ENCODE assay signal across 7 mouse cellular contexts in genomic region chr10:52417299-52417997, GRCm38 (mm10). TPM values are rescaled to one million over a fixed set of nuclear protein-coding genes. Genes with fewer than 3 reads are reported as not detected.
DNase-seq lines count a peak whose midpoint lies in the region; ATAC-seq lines count a peak whose summit lies in the region.

Nus1 (plus strand) TSS chr10:52417547.

- H3K27me3 ChIP-seq in embryonic facial prominence, embryonic 10.5 days (replicated peaks; ENCODE audit: low read depth, poor library complexity, severe bottlenecking), result no peaks in the 10 kb centered on the region
- H3K27me3 ChIP-seq in limb, embryonic 10.5 days (ENCODE audit: low read depth, poor library complexity, severe bottlenecking), result no peaks in the 10 kb centered on the region
- no peaks in the 10 kb centered on the region for H3K27me3 ChIP-seq in midbrain, embryonic 13.5 days

- peak; percentile 98 for DNase-seq in adrenal gland, postnatal 10 days
- DNase-seq in embryonic facial prominence, embryonic 10.5 days (ENCODE audit: low spot score), result peak; percentile 99
- peak; percentile 96 for DNase-seq in kidney, adult 11 months
- DNase-seq in limb, embryonic 10.5 days (ENCODE audit: low spot score), result peak; percentile 97
- DNase-seq in spleen, adult 12 weeks (ENCODE audit: low spot score), result peak; percentile 89

- H3K9me3 ChIP-seq in embryonic facial prominence, embryonic 10.5 days, result no peaks in the 10 kb centered on the region
- H3K9me3 ChIP-seq in limb, embryonic 10.5 days (replicated peaks), result no peaks in the 10 kb centered on the region
- H3K9me3 ChIP-seq in midbrain, embryonic 13.5 days, result no peaks in the 10 kb centered on the region

- H3K4me2 ChIP-seq in midbrain, embryonic 13.5 days (replicated peaks), result peak within 1 kb of the TSS; percentile 80

- H3K27ac ChIP-seq in embryonic facial prominence, embryonic 10.5 days (replicated peaks), result peak within 1 kb of the TSS; percentile 96
- H3K27ac ChIP-seq in limb, embryonic 10.5 days, result peak within 1 kb of the TSS; percentile 95
- peak within 1 kb of the TSS; percentile 95 for H3K27ac ChIP-seq in midbrain, embryonic 13.5 days

- H3K4me3 ChIP-seq in embryonic facial prominence, embryonic 10.5 days, result peak within 1 kb of the TSS; percentile 87
- peak within 1 kb of the TSS; percentile 97 for H3K4me3 ChIP-seq in limb, embryonic 10.5 days
- peak within 1 kb of the TSS; percentile 66 for H3K4me3 ChIP-seq in midbrain, embryonic 13.5 days (replicated peaks)

- 0 out of 2 replicates have a peak, but pooled peaks cover 12% of the 10 kb centered on the region for H3K36me3 ChIP-seq in embryonic facial prominence, embryonic 10.5 days (replicated peaks)
- H3K36me3 ChIP-seq in limb, embryonic 10.5 days, result peaks cover 18% of the 10 kb centered on the region
- H3K36me3 ChIP-seq in midbrain, embryonic 13.5 days, result no peaks in the 10 kb centered on the region

- peak; percentile 90 for ATAC-seq in granulocyte monocyte progenitor cell, adult 5-6 weeks (replicated peaks; ENCODE audit: poor library complexity, severe bottlenecking)
- ATAC-seq in midbrain, embryonic 13.5 days, result peak; percentile 98

- peak within 1 kb of the TSS; percentile 88 for H3K9ac ChIP-seq in midbrain, embryonic 13.5 days (replicated peaks)

- WGBS in embryonic facial prominence, embryonic 10.5 days, result under 1% methylated on average over 78 of the region's 79 CpGs
- 2% methylated on average over 60 of the region's 79 CpGs for WGBS in limb, embryonic 10.5 days
- WGBS in midbrain, embryonic 13.5 days, result under 1% methylated on average over 75 of the region's 79 CpGs

- H3K4me1 ChIP-seq in embryonic facial prominence, embryonic 10.5 days, result peaks cover 16% of the 10 kb centered on the region
- H3K4me1 ChIP-seq in limb, embryonic 10.5 days, result peaks cover 18% of the 10 kb centered on the region
- peaks cover 37% of the 10 kb centered on the region for H3K4me1 ChIP-seq in midbrain, embryonic 13.5 days (replicated peaks)

RNA-seq across cellular contexts. Expression of gene Nus1, which starts in this region (rescaled TPM):
- total RNA-seq in adrenal gland, postnatal 10 days (2021), result 10 to 100 TPM; 40.8 to 44.2 TPM
- 13.3 and 13.7 TPM in 2 replicates for polyA plus RNA-seq in embryonic facial prominence, embryonic 10.5 days (2016; fragmentation: Nextera tagmentation; extraction: Ambion mirVana)
- total RNA-seq in granulocyte monocyte progenitor cell, adult 5-6 weeks (2014; fragmentation: Nextera tagmentation), result 26.1 and 31.0 TPM in 2 replicates
- total RNA-seq in granulocyte monocyte progenitor cell, adult 5-6 weeks (2017), result 25.9 and 29.8 TPM in 2 replicates
- 14.3 and 14.9 TPM in 2 replicates for polyA plus RNA-seq in limb, embryonic 10.5 days (2016; fragmentation: Nextera tagmentation; extraction: Ambion mirVana)
- 18.3 and 18.5 TPM in 2 replicates for polyA plus RNA-seq in midbrain, embryonic 13.5 days (2015; fragmentation: Nextera tagmentation; extraction: Ambion mirVana)

Comparison
In these comparisons a context has a peak if more than half of its experiments do, and no peak if none do; other contexts are left out.
1. Peak in every context shown above with its lines: DNase-seq, ATAC-seq, H3K4me3 ChIP-seq and H3K27ac ChIP-seq.